23 mouse cellular contexts compared by ENCODE assay signal in genomic region chr3:133590506-133591152, GRCm38 (mm10). TPM values are rescaled to one million over a fixed set of nuclear protein-coding genes. Genes with fewer than 3 reads are reported as not detected.
DNase-seq lines count a peak whose midpoint lies in the region; ATAC-seq and TF ChIP-seq lines count a peak whose summit lies in the region.
"Had no signal": no experiment of that assay in that cellular context is flagged by ENCODE, and none has a peak within 500 bp of the region (broad histone marks: within the 10 kb centered on the region; RNA-seq: fewer than 3 reads in every experiment).

No protein-coding gene starts in this region.

- no peaks in the 10 kb centered on the region for H3K4me1 ChIP-seq in midbrain, postnatal 0 days (ENCODE audit: insufficient read depth, low read length)
- H3K4me1 ChIP-seq: embryonic facial prominence, embryonic 13.5 days; forebrain, embryonic 12.5 days; hindbrain, embryonic 10.5 days; intestine, embryonic 15.5 days had no signal

- no peaks in the 10 kb centered on the region for H3K27me3 ChIP-seq in midbrain, postnatal 0 days (ENCODE audit: insufficient read depth, low read length)
- H3K27me3 ChIP-seq: CH12.LX; embryonic facial prominence, embryonic 13.5 days; forebrain, embryonic 12.5 days; intestine, embryonic 15.5 days had no signal

- 90% methylated on average over 7 of the region's 7 CpGs for WGBS in midbrain, postnatal 0 days

- no peak overlapping the region for H3K27ac ChIP-seq in midbrain, postnatal 0 days (ENCODE audit: low read depth, low read length)
- H3K27ac ChIP-seq: embryonic facial prominence, embryonic 13.5 days; forebrain, embryonic 12.5 days; heart, adult 2 months; hindbrain, embryonic 10.5 days; hindbrain, embryonic 14.5 days; intestine, embryonic 15.5 days had no signal

- ATAC-seq in midbrain, postnatal 0 days (ENCODE audit: low FRiP score), result no peak
- ATAC-seq: activated CD4-positive, CD25-positive, alpha-beta regulatory T cell, adult 4 months; forebrain, embryonic 16.5 days; intestine, embryonic 15.5 days had no signal

- peak; percentile 19 to 48 for DNase-seq in gastrocnemius, adult 8-10 months (ENCODE audit: low spot score in 2 of 2)
- DNase-seq in gastrocnemius, postnatal 10 days, result no peak
- DNase-seq in testis, postnatal 14 days (ENCODE audit: low spot score), result peak; percentile 20
- no peak for DNase-seq in testis, postnatal 10 days (ENCODE audit: low spot score)
- DNase-seq in gastrocnemius, postnatal 14 days, result peak; percentile 22
- no peak for DNase-seq in midbrain, postnatal 0 days (ENCODE audit: low spot score)
- DNase-seq in urinary bladder, adult 18-20 months (ENCODE audit: low spot score in 2 of 2), result no peak
- DNase-seq: adrenal gland, postnatal 14 days; cerebellum, adult 11-12 months; cerebellum, adult 9-11 months; cerebellum, postnatal 36 days; heart, adult 2 months; heart, postnatal 10 days; kidney, adult 18-20 months had no signal

- no peaks in the 10 kb centered on the region for H3K36me3 ChIP-seq in midbrain, postnatal 0 days (ENCODE audit: insufficient read depth, low read length)
- H3K36me3 ChIP-seq: embryonic facial prominence, embryonic 13.5 days; forebrain, embryonic 12.5 days; G1E; hindbrain, embryonic 10.5 days; intestine, embryonic 15.5 days had no signal

- no peak overlapping the region for H3K4me2 ChIP-seq in midbrain, postnatal 0 days (ENCODE audit: low read depth, low read length, poor library complexity, severe bottlenecking)
- H3K4me2 ChIP-seq: embryonic facial prominence, embryonic 13.5 days; forebrain, embryonic 12.5 days; hindbrain, embryonic 14.5 days; intestine, embryonic 15.5 days had no signal

- no peak overlapping the region for H3K9ac ChIP-seq in midbrain, postnatal 0 days (replicated peaks; ENCODE audit: low read length, poor library complexity, severe bottlenecking)
- H3K9ac ChIP-seq: embryonic facial prominence, embryonic 13.5 days; forebrain, embryonic 12.5 days; hindbrain, embryonic 14.5 days; intestine, embryonic 15.5 days had no signal

- no peak overlapping the region for H3K4me3 ChIP-seq in midbrain, postnatal 0 days (ENCODE audit: low read depth, low read length)
- H3K4me3 ChIP-seq: embryonic facial prominence, embryonic 13.5 days; forebrain, embryonic 12.5 days; heart, adult 2 months; hindbrain, embryonic 10.5 days; intestine, embryonic 15.5 days had no signal

- intact Hi-C loops in gastrocnemius, postnatal 14 days (cut with DNase I; ENCODE audit: low total_unique reads), result no loop called here

- H3K9me3 ChIP-seq in midbrain, postnatal 0 days (ENCODE audit: low read length), result no peaks in the 10 kb centered on the region
- H3K9me3 ChIP-seq: embryonic facial prominence, embryonic 13.5 days; forebrain, embryonic 12.5 days; G1E; hindbrain, embryonic 10.5 days; intestine, embryonic 15.5 days had no signal

- TF ChIP-seq CTCF in midbrain, postnatal 0 days (IDR thresholded peaks at IDR 0.05), result no peak

RNA-seq across cellular contexts. Expression of gene Tet2, which starts 45.7 kb away (rescaled TPM):
- 10 to 100 TPM; 12.6 to 15.2 (median 14.7) TPM for total RNA-seq in gastrocnemius, adult 8-10 months (2022)
- 10 to 100 TPM; 44.6 to 67.4 TPM for total RNA-seq in gastrocnemius, postnatal 10 days (2021)
- total RNA-seq in gastrocnemius, postnatal 14 days (2021), result 10 to 100 TPM; 32.1 to 34.3 TPM
- total RNA-seq in midbrain, postnatal 0 days (2014; rRNA removed), result 46.5 and 49.1 TPM in 2 replicates
- polyA plus RNA-seq in midbrain, postnatal 0 days (2015; fragmentation: Nextera tagmentation; extraction: Ambion mirVana), result 12.6 and 17.2 TPM in 2 replicates

Comparison
In these comparisons a context has a peak if more than half of its experiments do, and no peak if none do; other contexts are left out.
1. DNase-seq: peak in gastrocnemius, adult 8-10 months (2 of 2), testis, postnatal 14 days (single experiment) and gastrocnemius, postnatal 14 days (single experiment); none in gastrocnemius, postnatal 10 days (single experiment), testis, postnatal 10 days (single experiment), midbrain, postnatal 0 days (single experiment) and urinary bladder, adult 18-20 months (0 of 2).